Mouse (Mus musculus) intestine, embryonic 15.5 days (tissue): ENCODE data around the gene Eif4a3. TPM values are rescaled to one million over a fixed set of nuclear protein-coding genes. Genes with fewer than 3 reads are reported as not detected.
"Not testable (repeated sequence)": the region's sequence is repeated elsewhere in the genome, so short reads cannot be mapped to it uniquely, and the experiment has no call there.

ENCODE experiments used
- ATAC-seq: fragments of 200-750 bp; cut with Nextera tagmentation; 2 replicates; pipeline ENCODE4 v1.8.0; 2017; ENCODE audit warnings: moderate TSS enrichment, moderate library complexity
- H3K27ac ChIP-seq: fragments of 300-500 bp; sonication (generic); 2 replicates; pipeline ENCODE4 v1.5.1; 2015; ENCODE audit warnings: mild to moderate bottlenecking, inconsistent platforms
- H3K27me3 ChIP-seq: fragments of 300-500 bp; sonication (generic); replicated peaks from 2 replicates; pipeline ENCODE4 v1.6.1; 2015; ENCODE audit warnings: inconsistent platforms
- H3K36me3 ChIP-seq: fragments of 300-500 bp; sonication (generic); 2 replicates; pipeline ENCODE4 v1.6.1; 2015; ENCODE audit warnings: inconsistent platforms
- H3K4me1 ChIP-seq: fragments of 300-500 bp; sonication (generic); replicated peaks from 2 replicates; pipeline ENCODE4 v1.6.1; 2015; ENCODE audit warnings: inconsistent platforms
- H3K4me2 ChIP-seq: fragments of 300-500 bp; sonication (generic); replicated peaks from 2 replicates; pipeline ENCODE4 v1.6.1; 2015; ENCODE audit warnings: mild to moderate bottlenecking, inconsistent platforms
- H3K4me3 ChIP-seq: fragments of 300-500 bp; sonication (generic); replicated peaks from 2 replicates; pipeline ENCODE4 v1.5.1; 2015; ENCODE audit warnings: inconsistent platforms
- H3K9ac ChIP-seq: fragments of 300-500 bp; sonication (generic); 2 replicates; pipeline ENCODE4 v1.6.1; 2015; ENCODE audit warnings: inconsistent platforms
- H3K9me3 ChIP-seq: fragments of 300-500 bp; sonication (generic); 2 replicates; pipeline ENCODE4 v1.6.1; 2016; ENCODE audit warnings: inconsistent platforms
- WGBS: fragments of 180-500 bp; shearing (Covaris S2); methylation state at CpG from one replicate; pipeline ENCODE4 v1.1.7; 2015; 5-methylcytosine and 5-hydroxymethylcytosine counted together
- polyA plus RNA-seq: library from polyadenylated mRNA; unstranded; fragments of >200 nt; fragmentation: Nextera tagmentation; extraction: Ambion mirVana; gene quantifications from 2 replicates; pipeline ENCODE4 v1.2.1, GENCODE M21; 2015

The Eif4a3 gene
- polyA plus RNA-seq, 1 experiment from 2014 or later, result 335 TPM

DNA sequence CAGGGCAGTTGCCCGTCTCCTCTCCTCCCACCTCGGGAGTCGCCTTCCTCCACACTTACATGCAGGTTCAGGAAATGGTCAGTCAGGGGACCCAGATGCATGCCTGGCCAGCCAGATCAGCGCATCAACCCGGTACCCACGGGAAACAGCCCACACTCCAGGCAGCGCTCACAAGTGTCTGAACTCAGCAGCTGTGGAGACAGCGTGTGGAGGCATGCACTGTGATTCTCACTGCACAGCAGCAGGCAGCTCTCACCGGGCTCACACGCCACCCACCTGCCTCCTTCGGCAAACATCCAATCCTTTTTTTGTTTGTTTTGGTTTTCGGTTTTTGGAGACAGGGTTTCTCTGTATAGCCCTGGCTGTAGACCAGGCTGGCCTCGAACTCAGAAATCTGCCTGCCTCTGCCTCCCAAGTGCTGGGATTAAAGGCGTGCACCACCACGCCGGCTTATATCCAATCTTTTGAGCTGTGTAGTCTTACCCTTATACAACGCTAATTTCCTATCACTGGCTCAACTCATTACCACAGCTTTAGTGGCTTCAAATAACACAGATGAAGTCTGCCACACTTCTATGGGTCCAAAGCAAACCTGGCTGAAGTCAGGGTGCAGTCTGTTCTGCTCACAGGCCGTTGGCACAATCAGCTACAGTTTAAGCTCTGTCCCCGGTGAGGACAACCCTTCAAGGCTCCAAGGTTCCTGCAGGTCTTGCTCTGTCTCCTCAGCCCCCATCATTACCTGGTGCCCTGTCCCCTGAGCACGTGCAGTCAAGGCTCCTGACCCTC, 12.5 kb downstream of the Eif4a3 start:
- Histone ChIP-seq H3K27ac (no peak overlapping the region), H3K4me1 (no peaks in the 10 kb centered on the region), H3K9me3 (no peaks in the 10 kb centered on the region), H3K36me3 (peaks cover 52% of the 10 kb centered on the region), H3K27me3 (no peaks in the 10 kb centered on the region), H3K9ac (no peak overlapping the region), H3K4me2 (no peak overlapping the region), H3K4me3 (no peak overlapping the region)
- WGBS, result 86% methylated on average over 20 of the region's 20 CpGs
- ATAC-seq, result no peak

DNA sequence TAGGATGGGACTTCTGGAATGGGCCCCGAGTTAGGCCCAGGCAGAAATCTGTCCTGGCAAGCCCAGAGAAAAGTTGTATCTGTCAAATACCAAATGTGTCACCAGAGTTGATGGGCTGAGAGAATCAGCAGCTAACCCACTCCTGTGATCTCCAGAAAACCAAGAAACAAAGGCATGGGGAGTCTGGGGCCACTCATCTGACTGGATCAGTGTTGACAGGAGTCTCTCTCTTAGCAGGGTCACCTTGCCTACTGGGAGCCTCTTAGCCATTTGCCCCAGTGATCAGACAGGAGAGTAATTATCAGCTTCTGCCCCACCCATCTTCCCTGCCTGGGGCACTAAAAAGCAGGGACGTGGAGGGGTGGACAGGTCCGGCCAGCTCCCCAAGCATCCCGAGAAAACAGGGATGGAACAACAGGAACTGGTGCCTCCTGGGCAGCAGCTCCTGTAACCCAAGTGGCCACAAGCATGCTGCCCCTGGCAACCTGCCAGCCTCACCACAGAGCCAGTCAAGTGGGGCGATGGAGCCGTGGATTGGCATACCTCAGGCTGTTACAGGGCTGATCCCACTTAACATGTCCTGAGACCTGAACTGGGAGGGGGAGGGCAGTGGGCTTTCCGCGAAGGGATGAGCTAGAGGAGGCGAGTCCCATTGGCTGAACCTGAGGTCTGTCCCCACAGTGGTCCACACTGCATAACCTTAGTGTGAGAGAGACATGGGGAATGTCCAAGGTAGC, 13.9 kb downstream of the Eif4a3 start:
- WGBS, result 62% methylated on average over 9 of the region's 9 CpGs
- 0 out of 2 replicates have a peak, but pooled peaks have one; percentile 23 for ATAC-seq
- Histone ChIP-seq H3K9ac (no peak overlapping the region), H3K27ac (no peak overlapping the region), H3K4me2 (no peak overlapping the region), H3K9me3 (no peaks in the 10 kb centered on the region), H3K4me3 (no peak overlapping the region), H3K36me3 (peaks cover 42% of the 10 kb centered on the region), H3K4me1 (no peaks in the 10 kb centered on the region), H3K27me3 (no peaks in the 10 kb centered on the region)

DNA sequence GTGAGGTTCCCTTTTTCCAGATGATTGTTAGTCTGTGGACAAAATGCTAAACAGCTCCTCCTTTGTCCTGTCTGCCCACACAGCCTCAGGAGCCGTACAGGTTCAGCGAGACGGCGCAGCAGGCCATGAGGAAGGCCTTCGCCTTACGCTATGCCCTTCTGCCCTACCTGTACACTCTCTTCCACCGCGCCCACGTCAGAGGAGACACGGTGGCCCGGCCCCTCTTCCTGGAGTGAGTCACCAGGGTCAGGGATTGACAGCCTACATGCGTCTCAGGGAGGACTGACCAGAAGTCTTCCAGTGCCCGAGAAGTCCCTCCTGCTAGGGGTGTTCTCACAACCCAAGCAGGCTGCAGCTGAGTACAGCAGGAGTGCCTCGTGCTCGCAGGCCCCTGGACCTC, 18.9 kb downstream of the Eif4a3 start:
- Histone ChIP-seq H3K27ac (no peak overlapping the region), H3K36me3 (peaks cover 15% of the 10 kb centered on the region), H3K9ac (no peak overlapping the region), H3K4me1 (no peaks in the 10 kb centered on the region), H3K4me2 (no peak overlapping the region), H3K9me3 (no peaks in the 10 kb centered on the region), H3K27me3 (no peaks in the 10 kb centered on the region), H3K4me3 (no peak overlapping the region)
- WGBS, result 70% methylated on average over 15 of the region's 15 CpGs
- peak; percentile 75 for ATAC-seq

DNA sequence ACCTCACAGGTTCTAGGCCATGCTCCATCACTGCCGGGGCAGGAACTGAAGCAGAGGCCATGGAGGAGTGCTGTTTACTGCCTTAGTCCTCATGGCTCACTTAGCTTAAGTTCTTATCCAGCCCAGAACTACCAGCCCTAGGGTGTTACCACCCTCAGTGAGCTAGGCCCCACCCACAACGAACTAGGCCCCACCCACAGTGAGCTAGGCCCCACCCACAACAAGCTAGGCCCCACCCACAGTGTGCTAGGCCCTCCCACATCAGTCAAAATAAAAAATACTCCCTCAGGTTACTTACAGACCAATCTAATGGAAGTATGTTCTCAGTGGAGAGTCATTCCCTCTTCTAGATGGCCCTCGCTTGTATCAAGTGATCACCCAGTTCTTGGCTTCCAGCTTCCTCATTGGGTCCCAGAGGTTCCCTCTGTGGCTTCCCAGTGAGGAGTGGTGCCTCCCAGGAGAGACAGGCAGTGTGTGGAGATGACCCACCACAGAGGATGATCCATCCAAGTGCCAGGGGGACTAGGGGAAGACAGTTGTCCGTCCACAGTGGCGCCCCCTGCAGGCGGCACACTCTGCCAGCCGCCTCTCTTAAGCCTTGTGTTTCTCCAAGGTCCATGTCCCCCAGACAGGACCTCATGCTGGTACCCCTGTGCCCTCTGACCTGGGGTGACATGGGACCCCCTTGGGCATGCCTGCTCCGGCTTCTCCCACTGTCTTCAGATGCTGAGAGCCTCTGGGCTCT, 26.5 kb downstream of the Eif4a3 start:
- H3K9ac ChIP-seq, result no peak overlapping the region
- no peaks in the 10 kb centered on the region for H3K27me3 ChIP-seq
- no peak overlapping the region for H3K4me2 ChIP-seq
- peaks cover 11% of the 10 kb centered on the region for H3K36me3 ChIP-seq
- no peaks in the 10 kb centered on the region for H3K9me3 ChIP-seq
- ATAC-seq, result peak; percentile 10; the same call in 1 of the 2 replicates
- no peak overlapping the region for H3K27ac ChIP-seq
- H3K4me1 ChIP-seq, result peaks cover 5% of the 10 kb centered on the region; the same call in 1 of the 2 replicates
- 86% methylated on average over 8 of the region's 8 CpGs for WGBS
- H3K4me3 ChIP-seq, result no peak overlapping the region

DNA sequence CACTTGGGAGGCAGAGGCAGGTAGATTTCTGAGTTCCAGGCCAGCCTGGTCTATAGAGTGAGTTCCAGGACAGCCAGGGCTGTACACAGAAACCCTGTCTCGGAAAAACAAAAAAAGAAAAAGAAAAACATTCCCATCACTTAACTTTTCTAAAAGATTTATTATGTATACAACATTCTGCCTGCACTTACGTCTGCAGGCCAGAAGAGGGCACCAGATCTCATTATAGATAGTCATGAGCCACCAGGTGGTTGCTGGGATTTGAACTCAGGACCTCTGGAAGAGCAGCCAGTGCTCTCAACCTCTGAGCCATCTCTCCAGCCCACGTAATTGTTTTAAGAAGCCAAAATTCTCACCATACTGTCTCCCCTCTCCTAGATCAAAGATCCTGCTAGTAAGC, 27.4 kb downstream of the Eif4a3 start:
- not testable (repeated sequence) for H3K27ac ChIP-seq, ATAC-seq, H3K4me2 ChIP-seq, H3K9ac ChIP-seq, H3K4me1 ChIP-seq, H3K4me3 ChIP-seq, H3K27me3 ChIP-seq, H3K9me3 ChIP-seq
- WGBS, result 60% methylated on average over 3 of the region's 3 CpGs
- H3K36me3 ChIP-seq, result peaks cover 11% of the 10 kb centered on the region

DNA sequence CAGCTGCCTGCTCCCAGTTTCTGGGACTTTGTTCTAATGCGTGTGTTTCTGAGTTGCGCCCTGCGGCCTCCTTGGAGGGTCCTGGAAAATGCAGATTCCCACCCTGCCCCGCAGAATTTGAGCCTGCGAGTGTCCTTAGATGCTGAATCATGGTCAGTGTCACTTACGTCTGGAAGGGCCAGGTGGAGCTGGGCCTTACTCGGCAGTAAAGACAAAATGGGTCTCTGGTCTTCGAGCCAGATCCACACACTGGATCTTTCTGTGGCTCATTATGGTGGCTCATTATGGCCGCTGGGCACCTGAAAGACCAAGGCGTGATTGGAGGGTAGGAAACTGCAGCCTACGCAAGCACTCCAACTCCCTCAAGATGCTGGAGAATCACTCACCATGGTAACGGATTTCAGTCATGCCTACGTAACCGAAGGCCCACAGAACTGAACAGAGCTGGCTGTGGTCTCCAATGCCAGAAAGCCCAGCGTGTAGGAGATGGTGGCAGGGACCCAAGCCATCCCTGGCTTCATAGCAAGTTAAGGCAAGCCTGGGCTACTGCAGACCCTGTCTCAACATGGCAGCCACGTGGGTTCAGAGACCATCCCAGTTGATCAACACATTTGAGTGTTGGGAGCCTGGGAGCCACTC, 31.2 kb downstream of the Eif4a3 start:
- no peaks in the 10 kb centered on the region for H3K9me3 ChIP-seq
- 79% methylated on average over 16 of the region's 16 CpGs for WGBS
- no peak for ATAC-seq
- H3K27me3 ChIP-seq, result no peaks in the 10 kb centered on the region
- no peak overlapping the region for H3K27ac ChIP-seq
- H3K36me3 ChIP-seq, result peaks cover 9% of the 10 kb centered on the region
- H3K4me2 ChIP-seq, result peak overlapping the region; percentile 90
- H3K4me1 ChIP-seq, result peaks cover 13% of the 10 kb centered on the region; the same call in 1 of the 2 replicates
- H3K4me3 ChIP-seq, result peak overlapping the region; percentile 72
- peak overlapping the region; percentile 83; the same call in 1 of the 2 replicates for H3K9ac ChIP-seq

DNA sequence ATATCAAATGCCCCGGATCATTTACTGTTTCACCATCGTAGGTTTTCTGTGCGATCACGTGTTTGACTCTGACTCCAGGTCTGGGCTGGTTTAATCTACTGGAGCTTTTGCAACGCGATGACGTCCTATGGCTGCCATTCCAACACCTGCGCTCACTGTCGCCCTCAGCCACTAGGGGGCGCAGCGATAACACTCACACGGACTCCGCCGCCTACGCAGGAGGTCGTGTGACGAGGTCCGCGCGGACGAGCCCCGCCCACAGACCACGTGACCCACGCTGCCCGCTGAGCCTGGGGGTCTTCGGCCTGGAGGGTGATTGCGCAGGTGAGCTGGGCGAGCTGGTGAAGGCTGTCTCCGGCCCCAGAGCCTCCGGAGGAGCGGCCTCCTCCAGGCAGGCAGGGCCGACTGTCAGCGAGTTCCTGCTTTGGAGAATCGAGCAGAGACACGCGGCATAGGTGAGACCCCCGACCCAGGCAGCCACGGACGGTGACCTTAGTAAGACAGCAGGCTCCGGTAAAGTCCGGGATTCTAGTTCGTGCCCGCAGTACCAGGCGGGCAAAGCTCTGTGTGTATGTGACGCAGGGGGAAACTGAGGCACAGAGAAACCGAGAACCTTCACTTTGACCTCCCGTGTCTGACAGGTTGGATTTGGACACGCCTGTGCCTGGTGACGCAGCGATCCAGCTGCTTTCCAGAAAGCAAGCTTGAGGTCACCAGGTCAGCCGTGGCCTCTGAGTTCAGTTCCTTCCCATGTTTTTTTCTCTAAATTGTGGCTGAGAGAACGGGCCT, 31.9 kb downstream of the Eif4a3 start, which contains the start of gene Gaa:
Gaa (plus strand) TSS at position 120 of the 789 bp plus-strand sequence.
- peak within 1 kb of the TSS; percentile 83 for H3K9ac ChIP-seq
- H3K27me3 ChIP-seq, result no peaks in the 10 kb centered on the region
- H3K4me2 ChIP-seq, result peak within 1 kb of the TSS; percentile 90
- H3K4me1 ChIP-seq, result peaks cover 13% of the 10 kb centered on the region; the same call in 1 of the 2 replicates
- 2% methylated on average over 52 of the region's 52 CpGs for WGBS
- peaks cover 4% of the 10 kb centered on the region; the same call in 1 of the 2 replicates for H3K36me3 ChIP-seq
- peak; percentile 92 for ATAC-seq
- H3K27ac ChIP-seq, result peak within 1 kb of the TSS; percentile 64; the same call in 1 of the 2 replicates
- peak within 1 kb of the TSS; percentile 72 for H3K4me3 ChIP-seq
- no peaks in the 10 kb centered on the region for H3K9me3 ChIP-seq

DNA sequence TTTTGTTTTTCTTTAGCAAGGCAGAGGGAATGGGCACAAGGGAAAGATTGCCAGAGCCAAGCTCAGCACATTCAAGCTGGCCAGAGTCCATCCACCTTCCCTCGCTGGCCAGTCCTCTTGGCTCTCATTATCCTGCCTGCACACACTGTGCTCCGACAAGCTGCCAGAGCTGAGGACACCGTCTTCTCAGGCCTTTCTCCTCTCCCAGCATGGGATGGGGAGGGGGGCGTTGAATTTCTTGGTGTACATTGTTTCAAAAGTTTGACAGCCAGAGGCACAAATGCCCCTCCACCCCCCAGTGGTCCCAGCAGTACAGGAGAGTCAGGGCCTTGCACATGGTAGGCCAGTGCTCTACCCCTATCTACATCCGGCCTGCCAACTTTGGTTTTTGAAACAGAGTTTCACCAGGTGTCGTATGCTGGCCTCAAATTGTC, 32.6 kb downstream of the Eif4a3 start:
- H3K27me3 ChIP-seq, result no peaks in the 10 kb centered on the region
- no peaks in the 10 kb centered on the region for H3K36me3 ChIP-seq
- H3K27ac ChIP-seq, result no peak overlapping the region
- no peak overlapping the region for H3K4me3 ChIP-seq
- peak; percentile 32 for ATAC-seq
- H3K9ac ChIP-seq, result no peak overlapping the region
- no peaks in the 10 kb centered on the region for H3K9me3 ChIP-seq
- H3K4me2 ChIP-seq, result peak overlapping the region; percentile 90
- H3K4me1 ChIP-seq, result peaks cover 13% of the 10 kb centered on the region; the same call in 1 of the 2 replicates
- 51% methylated on average over 6 of the region's 6 CpGs for WGBS

DNA sequence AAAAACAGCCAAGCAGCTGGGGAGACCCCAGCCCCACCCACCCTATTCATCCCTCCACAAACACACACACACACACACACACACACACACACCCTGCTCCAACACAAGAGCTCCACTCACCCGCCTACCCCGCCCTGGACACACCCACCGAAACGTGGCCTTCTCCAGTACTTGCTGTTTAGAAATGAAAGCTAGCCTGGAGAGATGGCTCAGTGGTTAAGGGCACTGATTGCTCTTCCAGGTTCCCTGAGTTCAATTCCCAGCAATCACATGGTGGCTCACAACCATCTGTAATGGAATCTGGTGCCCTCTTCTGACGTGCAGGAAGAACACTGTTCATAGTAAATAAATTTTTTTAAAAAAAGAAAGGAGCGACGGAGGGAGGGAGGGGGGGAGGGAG, 34.1 kb downstream of the Eif4a3 start:
- Histone ChIP-seq H3K36me3 (no peaks in the 10 kb centered on the region), H3K27ac (no peak overlapping the region), H3K4me2 (no peak overlapping the region), H3K9ac (no peak overlapping the region), H3K27me3 (no peaks in the 10 kb centered on the region), H3K4me1 (peaks cover 13% of the 10 kb centered on the region; the same call in 1 of the 2 replicates), H3K4me3 (no peak overlapping the region), H3K9me3 (no peaks in the 10 kb centered on the region)
- 76% methylated on average over 7 of the region's 7 CpGs for WGBS
- ATAC-seq, result no peak

DNA sequence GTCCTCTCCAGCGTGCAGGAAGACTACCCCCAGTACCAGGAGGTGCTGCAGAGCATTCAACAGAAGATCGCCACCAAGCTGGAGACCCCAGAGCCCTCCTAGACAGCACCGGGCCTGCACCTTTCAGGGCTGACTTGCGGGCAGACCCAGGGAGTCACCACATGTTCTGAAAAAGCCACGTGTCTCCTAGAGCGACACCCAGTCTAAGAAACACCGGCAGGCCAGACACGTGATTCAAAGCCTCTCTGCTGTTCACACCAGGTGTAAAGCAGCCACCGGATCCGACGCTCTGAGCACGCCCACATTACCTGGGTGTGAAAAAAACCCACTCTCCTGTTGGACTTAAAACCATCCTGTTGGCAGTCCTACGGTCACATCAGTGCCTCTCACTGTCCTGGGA, 35.5 kb downstream of the Eif4a3 start:
- WGBS, result 90% methylated on average over 13 of the region's 13 CpGs
- no peak overlapping the region for H3K4me3 ChIP-seq

DNA sequence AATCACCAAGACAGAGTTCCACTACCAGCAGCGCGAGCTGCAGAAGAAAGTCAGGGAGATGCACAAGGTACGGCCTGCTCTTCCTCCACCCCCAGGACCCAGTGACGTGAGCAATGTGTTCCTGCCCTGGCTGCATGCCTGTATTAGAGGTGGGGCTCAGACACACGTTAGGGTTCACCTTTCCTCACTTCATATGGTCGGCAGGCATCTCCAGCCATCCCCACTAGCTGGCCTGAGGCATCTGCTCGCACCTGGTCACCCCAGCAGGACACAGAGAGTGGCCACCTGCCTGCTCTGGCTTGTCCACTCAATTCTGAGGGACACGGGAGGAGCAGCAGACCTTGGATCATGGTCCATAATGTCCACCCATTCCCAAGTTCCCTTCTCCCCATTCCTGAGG, 39.9 kb downstream of the Eif4a3 start:
- no peaks in the 10 kb centered on the region for H3K9me3 ChIP-seq
- peaks cover 3% of the 10 kb centered on the region; the same call in 1 of the 2 replicates for H3K4me1 ChIP-seq
- H3K9ac ChIP-seq, result no peak overlapping the region
- H3K4me2 ChIP-seq, result no peak overlapping the region
- WGBS, result 81% methylated on average over 8 of the region's 8 CpGs
- no peaks in the 10 kb centered on the region for H3K27me3 ChIP-seq
- H3K4me3 ChIP-seq, result no peak overlapping the region
- ATAC-seq, result no peak
- H3K36me3 ChIP-seq, result no peaks in the 10 kb centered on the region
- no peak overlapping the region for H3K27ac ChIP-seq

More for the DNA sequence above, 35.5 kb downstream of the Eif4a3 start:
- no peak overlapping the region for H3K27ac ChIP-seq
- H3K36me3 ChIP-seq, result no peaks in the 10 kb centered on the region
- no peak overlapping the region for H3K9ac ChIP-seq
- no peak overlapping the region for H3K4me2 ChIP-seq
- H3K27me3 ChIP-seq, result no peaks in the 10 kb centered on the region
- H3K9me3 ChIP-seq, result no peaks in the 10 kb centered on the region
- H3K4me1 ChIP-seq, result peaks cover 13% of the 10 kb centered on the region; the same call in 1 of the 2 replicates
- no peak for ATAC-seq
